Mouse (Mus musculus) hindbrain, embryonic 15.5 days (tissue): ENCODE measurements at regions not wholly inside any gene's neighbourhood (a gene's known extent, or its start where the extent isn't known, plus 50 kb on each side); places are given as distances from the start of the nearest gene placed in this dataset.

Experiments used
- ATAC-seq: fragments of 200-750 bp; cut with Nextera tagmentation; 2 replicates; pipeline ENCODE4 v1.8.0; 2017; ENCODE audit warnings: low read depth, moderate number of reproducible peaks, moderate TSS enrichment; ENCODE audit not compliant: low FRiP score
- H3K27ac ChIP-seq: fragments of 300-500 bp; sonication (generic); replicated peaks from 2 replicates; pipeline ENCODE4 v1.5.1; 2015; ENCODE audit warnings: mild to moderate bottlenecking, inconsistent platforms
- H3K27me3 ChIP-seq: fragments of 300-500 bp; sonication (generic); 2 replicates; pipeline ENCODE4 v1.6.1; 2015; ENCODE audit warnings: control low read depth, inconsistent platforms
- H3K36me3 ChIP-seq: fragments of 300-500 bp; sonication (generic); 2 replicates; pipeline ENCODE4 v1.6.1; 2015; ENCODE audit warnings: control low read depth, inconsistent platforms
- H3K4me1 ChIP-seq: fragments of 300-500 bp; sonication (generic); replicated peaks from 2 replicates; pipeline ENCODE4 v1.6.1; 2015; ENCODE audit warnings: control low read depth, inconsistent platforms
- H3K4me2 ChIP-seq: fragments of 300-500 bp; sonication (generic); 2 replicates; pipeline ENCODE4 v1.6.1; 2015; ENCODE audit warnings: moderate library complexity, mild to moderate bottlenecking, inconsistent platforms
- H3K4me3 ChIP-seq: fragments of 300-500 bp; sonication (generic); 2 replicates; pipeline ENCODE4 v1.5.1; 2015; ENCODE audit warnings: mild to moderate bottlenecking, inconsistent platforms
- H3K9ac ChIP-seq: fragments of 300-500 bp; sonication (generic); 2 replicates; pipeline ENCODE4 v1.6.1; 2015; ENCODE audit warnings: inconsistent platforms
- H3K9me3 ChIP-seq: fragments of 300-500 bp; sonication (generic); 2 replicates; pipeline ENCODE4 v1.6.1; 2016; ENCODE audit warnings: control low read depth, inconsistent platforms
- WGBS: fragments of 180-500 bp; shearing (Covaris S2); methylation state at CpG from one replicate; pipeline ENCODE4 v1.1.7; 2015; 5-methylcytosine and 5-hydroxymethylcytosine counted together

DNA sequence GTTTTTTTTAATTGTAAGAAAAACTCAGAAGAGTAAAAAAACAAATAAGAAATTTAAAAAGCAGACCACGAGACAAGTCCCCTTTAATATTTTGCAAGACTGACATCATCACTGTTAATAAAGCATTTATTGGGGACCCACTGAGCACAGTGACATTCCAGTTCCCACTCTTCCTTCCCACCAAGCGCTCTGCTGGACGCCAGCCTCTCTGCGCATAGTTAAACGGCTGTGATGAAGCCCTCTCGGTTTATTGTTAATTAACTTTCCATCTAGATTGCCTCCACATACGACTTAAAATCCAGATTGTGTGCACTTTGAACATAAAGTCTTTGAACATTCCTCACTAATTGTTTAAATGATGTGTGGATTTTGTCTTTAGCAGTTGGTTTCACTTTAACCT is 161.7 kb downstream of the Rpl36a-ps1 start:
- H3K27ac ChIP-seq = no peak overlapping the region
- WGBS = 19% methylated on average over 7 of the region's 7 CpGs
- H3K4me3 ChIP-seq = no peak overlapping the region
- ATAC-seq = no peak
- H3K27me3 ChIP-seq = no peaks in the 10 kb centered on the region
- H3K4me1 ChIP-seq = peaks cover 16% of the 10 kb centered on the region
- H3K9me3 ChIP-seq = no peaks in the 10 kb centered on the region
- no peaks in the 10 kb centered on the region for H3K36me3 ChIP-seq
- H3K9ac ChIP-seq = no peak overlapping the region
- no peak overlapping the region for H3K4me2 ChIP-seq

- H3K27ac ChIP-seq = peak overlapping the region; percentile 36
Measured at GRCm38 (mm10) chr14:98829958-98830633, 164.0 kb downstream of the Rpl36a-ps1 start.

GRCm38 (mm10) chr14:98827490-98827889 is 166.6 kb downstream of the Rpl36a-ps1 start:
- no peaks in the 10 kb centered on the region for H3K27me3 ChIP-seq
- H3K27ac ChIP-seq = no peak overlapping the region
- H3K4me1 ChIP-seq = peaks cover 7% of the 10 kb centered on the region; the same call in 1 of the 2 replicates
- H3K36me3 ChIP-seq = no peaks in the 10 kb centered on the region
- no peak overlapping the region for H3K4me2 ChIP-seq
- 67% methylated on average over 2 of the region's 2 CpGs for WGBS
- 0 out of 2 replicates have a peak, but pooled peaks have one; percentile 45 for ATAC-seq
- H3K4me3 ChIP-seq = no peak overlapping the region
- H3K9ac ChIP-seq = no peak overlapping the region
- no peaks in the 10 kb centered on the region for H3K9me3 ChIP-seq

More at GRCm38 (mm10) chr14:98829958-98830633, 164.0 kb downstream of the Rpl36a-ps1 start:
- no peaks in the 10 kb centered on the region for H3K36me3 ChIP-seq
- no peak for ATAC-seq
- no peaks in the 10 kb centered on the region for H3K27me3 ChIP-seq
- H3K9ac ChIP-seq = no peak overlapping the region
- WGBS = 44% methylated on average over 5 of the region's 5 CpGs
- peaks cover 16% of the 10 kb centered on the region for H3K4me1 ChIP-seq
- no peaks in the 10 kb centered on the region for H3K9me3 ChIP-seq
- no peak overlapping the region for H3K4me2 ChIP-seq
- H3K4me3 ChIP-seq = no peak overlapping the region

DNA sequence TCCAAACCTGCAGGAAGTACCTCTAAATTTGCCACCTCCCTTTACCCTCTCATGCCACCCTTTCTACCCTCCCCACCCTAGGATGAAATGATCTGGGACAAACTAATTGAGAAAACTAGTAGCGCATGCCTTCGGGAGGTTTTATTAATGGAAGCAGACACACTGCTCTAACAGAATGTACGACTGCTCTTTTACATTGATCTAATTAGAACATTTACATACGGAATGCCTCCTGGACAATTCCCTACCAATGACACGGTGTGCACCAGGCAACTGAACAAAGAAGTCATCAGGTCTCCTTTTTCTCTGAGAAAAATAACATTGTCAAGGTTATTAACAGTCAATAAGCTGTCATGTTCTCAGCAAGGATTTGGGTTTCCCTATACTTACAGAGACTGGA is 180.5 kb downstream of the Rpl36a-ps1 start:
- Histone ChIP-seq H3K4me1 (no peaks in the 10 kb centered on the region), H3K27me3 (no peaks in the 10 kb centered on the region), H3K4me2 (no peak overlapping the region), H3K27ac (no peak overlapping the region), H3K36me3 (no peaks in the 10 kb centered on the region), H3K9me3 (no peaks in the 10 kb centered on the region), H3K9ac (no peak overlapping the region), H3K4me3 (no peak overlapping the region)
- ATAC-seq = no peak
- 39% methylated on average over 5 of the region's 5 CpGs for WGBS

GRCm38 (mm10) chr14:98810259-98811042 is 183.7 kb downstream of the Rpl36a-ps1 start:
- H3K36me3 ChIP-seq = no peaks in the 10 kb centered on the region
- no peak overlapping the region for H3K27ac ChIP-seq
- no peak overlapping the region for H3K4me3 ChIP-seq
- H3K27me3 ChIP-seq = no peaks in the 10 kb centered on the region
- no peak overlapping the region for H3K9ac ChIP-seq
- no peak overlapping the region for H3K4me2 ChIP-seq
- no peaks in the 10 kb centered on the region for H3K4me1 ChIP-seq
- peak; percentile 84 for ATAC-seq
- 61% methylated on average over 3 of the region's 3 CpGs for WGBS
- no peaks in the 10 kb centered on the region for H3K9me3 ChIP-seq

DNA sequence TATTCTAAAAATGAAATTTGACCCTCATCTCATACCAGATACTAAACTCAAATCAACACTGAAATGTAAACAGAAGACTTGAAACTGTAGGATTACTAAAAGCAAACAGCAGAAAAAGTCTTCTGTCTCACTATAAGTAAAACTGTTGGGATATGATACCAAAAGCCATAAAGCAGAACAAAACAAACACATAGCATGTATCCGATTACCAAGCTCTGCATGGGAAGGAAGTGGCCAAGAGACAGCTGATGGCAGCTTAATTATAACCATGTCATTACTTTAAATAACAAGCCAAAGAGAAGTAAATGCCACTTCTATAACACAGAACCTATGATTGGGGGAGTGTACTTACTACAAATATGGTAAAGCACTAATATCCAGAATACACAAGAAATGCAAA is 186.0 kb downstream of the Rpl36a-ps1 start:
- H3K9me3 ChIP-seq = no peaks in the 10 kb centered on the region
- H3K4me3 ChIP-seq = no peak overlapping the region
- H3K4me2 ChIP-seq = no peak overlapping the region
- H3K9ac ChIP-seq = no peak overlapping the region
- H3K27ac ChIP-seq = no peak overlapping the region
- H3K36me3 ChIP-seq = no peaks in the 10 kb centered on the region
- no peaks in the 10 kb centered on the region for H3K27me3 ChIP-seq
- H3K4me1 ChIP-seq = no peaks in the 10 kb centered on the region
- 85% methylated on average over 1 of the region's 1 CpGs for WGBS
- ATAC-seq = no peak

GRCm38 (mm10) chr14:98805066-98805465 is 189.1 kb downstream of the Rpl36a-ps1 start:
- Histone ChIP-seq H3K9ac (no peak overlapping the region), H3K36me3 (no peaks in the 10 kb centered on the region), H3K4me1 (no peaks in the 10 kb centered on the region), H3K27me3 (no peaks in the 10 kb centered on the region), H3K4me3 (no peak overlapping the region), H3K4me2 (no peak overlapping the region), H3K27ac (no peak overlapping the region), H3K9me3 (no peaks in the 10 kb centered on the region)
- ATAC-seq = no peak
- 62% methylated on average over 6 of the region's 6 CpGs for WGBS

DNA sequence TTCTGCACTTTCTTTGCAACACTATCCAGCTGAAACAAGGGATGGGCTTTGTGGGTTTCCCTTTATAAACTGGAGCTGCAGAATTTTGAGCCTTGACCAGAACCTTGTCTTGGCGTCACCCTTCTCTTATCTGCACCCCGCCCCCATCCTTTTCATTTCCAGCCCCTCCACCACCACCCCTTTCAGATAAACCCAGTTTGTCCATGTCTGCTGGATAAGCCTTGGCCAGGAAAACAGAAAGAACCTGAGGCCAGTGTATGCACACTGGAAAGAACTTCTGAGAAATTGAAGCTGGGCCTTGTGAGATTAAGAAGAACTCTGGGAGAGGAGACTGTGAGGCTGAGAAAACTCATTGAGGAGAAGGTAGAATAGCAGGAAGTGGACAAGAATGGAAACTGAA is 192.8 kb downstream of the Rpl36a-ps1 start:
- no peaks in the 10 kb centered on the region for H3K4me1 ChIP-seq
- H3K36me3 ChIP-seq = no peaks in the 10 kb centered on the region
- WGBS = 93% methylated on average over 2 of the region's 2 CpGs
- no peak overlapping the region for H3K4me3 ChIP-seq
- ATAC-seq = no peak
- H3K9ac ChIP-seq = no peak overlapping the region
- H3K27me3 ChIP-seq = no peaks in the 10 kb centered on the region
- no peak overlapping the region for H3K27ac ChIP-seq
- no peaks in the 10 kb centered on the region for H3K9me3 ChIP-seq
- no peak overlapping the region for H3K4me2 ChIP-seq

GRCm38 (mm10) chr14:98791970-98792369 is 202.1 kb downstream of the Rpl36a-ps1 start:
- H3K36me3 ChIP-seq = no peaks in the 10 kb centered on the region
- 0 out of 2 replicates have a peak, but pooled peaks cover 5% of the 10 kb centered on the region for H3K4me1 ChIP-seq
- no peak overlapping the region for H3K27ac ChIP-seq
- no peak overlapping the region for H3K4me2 ChIP-seq
- WGBS = 32% methylated on average over 4 of the region's 4 CpGs
- H3K27me3 ChIP-seq = no peaks in the 10 kb centered on the region
- ATAC-seq = no peak
- H3K9me3 ChIP-seq = no peaks in the 10 kb centered on the region
- no peak overlapping the region for H3K9ac ChIP-seq
- no peak overlapping the region for H3K4me3 ChIP-seq

GRCm38 (mm10) chr14:98791232-98791906 is 202.7 kb downstream of the Rpl36a-ps1 start:
- WGBS = 51% methylated on average over 6 of the region's 6 CpGs
- Histone ChIP-seq H3K27me3 (no peaks in the 10 kb centered on the region), H3K4me2 (no peak overlapping the region), H3K27ac (no peak overlapping the region), H3K4me1 (0 out of 2 replicates have a peak, but pooled peaks cover 5% of the 10 kb centered on the region), H3K36me3 (no peaks in the 10 kb centered on the region), H3K9me3 (no peaks in the 10 kb centered on the region), H3K4me3 (no peak overlapping the region), H3K9ac (no peak overlapping the region)
- no peak for ATAC-seq

DNA sequence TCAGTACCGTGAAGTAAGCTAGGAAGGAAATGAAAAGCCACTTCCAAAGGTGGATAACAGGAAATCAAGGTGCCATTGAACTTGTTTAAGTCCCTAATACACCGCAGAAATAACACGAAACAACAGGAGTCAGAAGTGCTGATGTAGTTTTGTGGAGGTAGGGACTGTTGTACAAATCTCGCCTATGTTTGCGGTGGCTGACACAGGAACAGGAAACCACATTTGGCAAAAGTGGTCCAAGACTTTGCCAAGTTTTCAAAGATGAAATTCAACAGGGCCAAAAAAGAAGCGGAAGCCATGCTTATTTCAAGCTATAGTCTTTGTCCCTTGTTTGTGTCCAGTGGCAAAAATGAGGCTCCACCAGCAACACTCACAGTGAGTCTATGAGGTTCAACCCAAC is 204.3 kb downstream of the Rpl36a-ps1 start:
- 93% methylated on average over 6 of the region's 6 CpGs for WGBS

DNA sequence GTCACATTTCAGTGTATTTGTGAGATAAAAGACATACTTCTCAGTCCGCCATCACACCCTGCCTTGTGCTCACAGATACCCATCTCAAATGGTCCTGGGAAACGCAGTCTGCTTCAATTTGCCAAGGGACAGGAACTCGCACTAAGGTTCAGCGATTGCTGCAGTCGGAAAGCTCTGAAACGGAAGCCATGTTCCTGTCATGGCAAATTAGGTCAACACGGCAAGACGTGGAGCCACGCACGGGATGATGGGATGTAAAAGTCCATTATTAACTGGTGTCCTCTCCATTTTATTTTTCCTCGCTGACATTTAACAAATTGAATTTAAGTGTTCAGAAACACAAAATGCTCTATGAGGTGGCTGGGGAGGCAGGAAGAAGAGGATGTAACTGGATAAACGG is 212.4 kb downstream of the Rpl36a-ps1 start:
- no peak for ATAC-seq
- no peaks in the 10 kb centered on the region for H3K9me3 ChIP-seq
- H3K36me3 ChIP-seq = no peaks in the 10 kb centered on the region
- H3K9ac ChIP-seq = no peak overlapping the region
- no peak overlapping the region for H3K27ac ChIP-seq
- WGBS = 86% methylated on average over 12 of the region's 12 CpGs
- no peaks in the 10 kb centered on the region for H3K4me1 ChIP-seq
- no peak overlapping the region for H3K4me2 ChIP-seq
- H3K4me3 ChIP-seq = no peak overlapping the region
- H3K27me3 ChIP-seq = no peaks in the 10 kb centered on the region

More for the DNA sequence above, 204.3 kb downstream of the Rpl36a-ps1 start:
- H3K4me3 ChIP-seq = no peak overlapping the region
- 0 out of 2 replicates have a peak, but pooled peaks cover 5% of the 10 kb centered on the region for H3K4me1 ChIP-seq
- H3K9ac ChIP-seq = no peak overlapping the region
- H3K27me3 ChIP-seq = no peaks in the 10 kb centered on the region
- ATAC-seq = no peak
- H3K27ac ChIP-seq = no peak overlapping the region
- no peak overlapping the region for H3K4me2 ChIP-seq
- H3K36me3 ChIP-seq = no peaks in the 10 kb centered on the region
- no peaks in the 10 kb centered on the region for H3K9me3 ChIP-seq
